Mouse (Mus musculus) cerebellum, adult 9-11 months (tissue): ENCODE results near the gene Cxcl15.
"Not testable (repeated sequence)": the region's sequence is repeated elsewhere in the genome, so short reads cannot be mapped to it uniquely, and the experiment has no call there.

Experiments used
- DNase-seq: peaks from one replicate; pipeline ENCODE4 v3.0.0; 2022

The Cxcl15 gene

DNA sequence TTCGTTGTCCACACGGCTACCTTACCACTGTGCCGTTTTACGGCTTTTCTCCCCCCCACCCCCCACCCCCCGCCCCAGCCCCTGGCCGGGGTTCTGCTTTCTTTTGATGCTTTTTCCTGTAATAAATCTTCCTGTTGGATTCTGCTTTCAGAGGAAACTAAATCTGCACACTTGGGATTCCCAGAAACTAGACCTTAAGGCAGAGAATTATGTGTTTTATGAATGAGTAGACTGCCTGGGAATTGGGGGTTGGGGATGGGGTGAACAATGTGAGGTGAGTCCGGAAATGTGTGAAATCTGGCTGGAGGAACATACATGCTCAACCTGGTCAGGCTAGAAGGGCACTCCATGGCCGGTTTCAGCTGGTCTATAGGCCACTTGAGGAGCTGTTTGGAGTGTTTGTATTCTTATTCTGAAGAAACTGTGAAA is 4.2 kb upstream of the Cxcl15 start:
- no peak for DNase-seq

DNA sequence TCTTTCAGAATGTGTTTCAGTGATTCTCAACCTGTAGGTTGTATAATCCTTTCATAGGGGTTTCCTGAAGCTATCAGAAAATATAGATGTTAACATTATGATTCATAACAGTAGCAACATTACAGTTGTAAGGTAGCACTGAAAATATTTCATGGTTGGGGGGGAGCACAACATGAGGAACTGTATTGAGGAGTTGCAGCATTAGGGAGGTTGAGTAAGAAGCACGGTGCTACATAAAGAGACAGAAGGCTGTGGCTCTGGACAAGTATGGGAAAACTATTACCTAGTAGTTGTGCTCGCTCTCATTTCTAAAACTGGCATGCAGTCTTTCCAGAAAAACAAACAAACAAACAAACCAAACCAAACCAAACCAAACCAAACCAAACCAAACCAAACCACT is 1.1 kb downstream of the Cxcl15 start:
- not testable (repeated sequence) for DNase-seq

DNA sequence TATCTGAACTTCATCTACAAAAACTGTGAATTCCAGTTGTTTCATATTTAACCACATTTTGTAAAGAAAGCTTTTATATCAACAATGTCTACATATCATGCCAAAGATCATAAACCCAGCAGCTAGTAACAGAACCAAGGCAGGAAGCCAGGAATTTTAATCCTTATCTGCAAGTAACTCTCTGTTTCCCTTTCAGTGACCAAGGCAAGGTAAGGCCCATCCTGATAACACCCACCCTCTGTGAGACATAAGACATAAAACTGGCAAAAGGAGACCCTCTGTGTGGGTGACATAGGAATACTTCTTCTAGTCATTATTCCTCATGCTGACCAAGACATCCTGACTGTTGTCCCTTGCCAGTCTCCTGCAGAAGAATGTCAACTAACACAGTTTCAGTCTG is 10.2 kb downstream of the Cxcl15 start:
- DNase-seq = no peak

DNA sequence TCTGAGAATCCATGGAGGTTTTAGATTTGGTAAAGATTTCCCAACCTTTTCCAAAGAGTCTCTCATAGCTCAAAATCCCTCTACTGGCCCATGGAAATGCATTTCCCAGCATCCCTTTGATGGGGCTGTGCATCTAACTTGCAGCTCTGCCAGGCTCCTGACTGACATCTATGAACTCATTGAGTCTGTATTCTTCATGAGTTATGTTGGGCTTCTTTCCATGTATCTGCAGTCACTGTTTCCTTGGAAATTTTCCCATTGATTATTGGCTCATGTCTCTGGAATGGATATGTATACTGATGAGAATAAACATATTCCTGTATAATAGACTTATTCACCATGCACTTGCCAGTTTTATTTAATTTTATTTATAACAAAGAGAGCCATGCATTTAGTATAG is 11.7 kb downstream of the Cxcl15 start:
- DNase-seq = no peak

DNA sequence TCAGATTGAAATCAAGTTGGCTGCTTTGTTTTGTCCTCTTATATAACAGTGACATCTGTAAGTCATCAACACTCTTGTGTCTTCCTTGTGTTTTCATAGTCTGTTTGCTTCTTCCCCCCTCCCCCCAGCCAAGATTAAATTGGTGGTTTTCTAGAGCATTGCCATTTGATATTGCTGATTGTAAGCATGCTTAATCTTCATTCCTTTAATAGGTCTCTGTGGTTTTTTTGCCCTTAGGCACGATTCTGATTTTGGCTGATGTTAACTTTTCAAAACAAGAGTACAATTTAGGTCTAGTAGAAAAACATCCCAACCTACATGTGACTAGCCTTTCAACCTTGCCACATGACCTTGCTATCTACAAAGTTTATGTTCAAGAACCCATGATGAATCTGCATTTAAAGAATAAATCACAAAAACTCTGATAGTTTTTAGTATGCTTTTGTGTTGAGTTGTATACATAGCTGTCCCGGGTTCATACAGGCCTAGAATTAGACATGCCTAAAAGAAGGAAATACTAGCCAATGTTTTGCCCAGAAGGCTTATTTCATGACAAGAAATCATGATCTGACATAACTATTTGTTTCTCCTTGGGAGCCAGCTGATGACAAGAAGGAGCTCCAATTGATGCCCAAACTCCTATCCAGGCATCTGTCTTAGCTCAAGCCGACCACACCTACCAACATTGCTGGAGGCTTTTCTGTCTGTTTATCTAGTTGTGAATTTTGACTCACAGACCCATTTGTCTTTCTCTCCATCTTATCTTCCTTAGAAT is 13.0 kb downstream of the Cxcl15 start:
- no peak for DNase-seq

DNA sequence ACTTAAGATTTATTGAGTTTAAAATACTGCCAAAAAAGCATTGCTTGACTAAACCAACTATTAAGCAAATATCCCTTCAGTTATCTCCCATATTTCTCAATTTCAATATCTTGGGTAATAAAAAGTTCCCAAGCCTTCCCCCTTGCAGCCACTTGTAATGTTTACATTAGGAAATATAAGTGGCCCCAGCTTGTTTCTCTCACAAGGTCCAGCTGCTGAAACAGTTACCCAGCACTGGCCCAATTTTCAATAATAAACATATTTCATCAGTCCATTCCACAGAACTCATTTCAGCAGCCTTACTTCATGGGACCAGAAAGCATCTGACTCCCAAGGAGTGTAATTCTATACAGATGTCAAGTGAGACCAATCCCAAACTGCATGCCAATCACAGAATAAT is 25.4 kb downstream of the Cxcl15 start:
- no peak for DNase-seq

DNA sequence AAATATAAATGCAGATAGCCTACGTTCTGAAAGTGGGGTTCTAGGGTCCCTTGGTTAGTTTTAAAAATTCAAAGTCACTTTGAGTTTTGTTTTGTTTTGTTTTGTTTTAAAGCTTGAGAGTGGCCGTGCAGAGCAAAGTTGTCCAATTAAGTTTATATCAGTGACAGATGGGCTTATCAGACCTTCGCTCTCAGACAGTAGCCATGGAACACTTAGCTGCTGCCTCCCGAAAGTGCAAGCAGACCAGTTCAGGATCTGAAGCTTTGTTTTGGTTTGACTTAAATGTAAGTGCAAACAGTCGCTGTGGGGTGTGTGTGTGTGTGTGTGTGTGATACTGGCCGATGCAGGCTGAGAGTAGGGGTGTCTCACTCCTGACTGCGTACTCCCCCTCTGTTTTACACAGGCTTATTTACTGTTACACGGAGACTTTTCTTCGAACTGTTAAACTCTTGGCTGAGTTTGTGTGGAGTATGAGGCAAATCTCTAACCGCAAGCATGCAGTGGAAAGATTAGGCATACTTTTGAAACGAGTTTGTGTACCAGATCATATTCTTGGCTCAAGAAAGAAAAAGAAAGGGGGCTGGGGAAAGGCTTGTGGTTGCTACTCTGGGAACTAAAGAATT is 37.9 kb downstream of the Cxcl15 start:
- DNase-seq = no peak

DNA sequence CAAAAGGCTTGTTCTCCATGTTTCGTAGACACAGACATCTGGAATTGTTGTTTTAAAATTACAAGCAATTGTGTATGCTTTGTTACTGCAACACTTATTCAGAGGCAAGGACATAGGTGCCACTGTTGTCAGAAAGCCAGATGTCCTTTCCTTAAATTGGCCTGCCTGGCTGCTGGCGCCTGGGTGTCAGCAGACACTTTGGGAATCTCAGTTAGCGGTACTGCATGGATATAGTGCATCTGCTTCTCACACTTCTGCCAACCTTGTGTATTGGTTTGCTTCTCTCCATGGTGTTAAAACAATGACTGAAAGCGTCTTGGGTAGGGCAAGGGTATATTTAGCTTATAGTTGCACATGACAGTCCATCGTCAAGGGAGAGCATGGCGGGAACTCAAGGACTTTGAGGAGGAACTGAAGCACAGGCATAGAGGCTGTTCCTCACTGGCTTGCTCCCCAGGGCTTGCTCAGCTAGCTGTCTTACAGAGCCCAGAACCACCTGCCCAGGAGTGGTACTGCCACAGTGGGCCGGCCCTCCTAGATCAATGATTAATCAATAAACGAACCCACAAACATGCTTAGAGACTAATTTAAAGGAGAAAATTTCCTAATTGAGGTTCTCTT is 38.5 kb downstream of the Cxcl15 start:
- no peak for DNase-seq

DNA sequence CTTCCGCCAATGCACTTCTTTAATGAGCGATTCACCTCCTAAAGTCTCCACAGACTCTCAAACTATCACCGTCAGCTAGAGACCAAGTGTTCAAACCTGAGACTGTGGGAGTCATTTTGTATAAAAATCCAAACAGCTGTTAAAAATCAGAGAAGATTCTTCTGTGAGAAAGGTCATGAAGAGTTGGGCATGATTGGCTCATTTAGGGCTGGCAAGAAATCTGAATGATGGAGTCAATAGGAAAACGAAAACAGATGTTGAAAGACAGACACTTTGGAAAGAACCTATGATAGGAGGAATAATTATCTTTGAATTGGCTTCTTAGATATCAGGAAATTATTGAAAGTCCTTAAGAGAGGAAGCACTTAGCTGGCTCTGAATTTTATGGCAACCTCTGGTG is 40.1 kb downstream of the Cxcl15 start:
- DNase-seq = no peak

DNA sequence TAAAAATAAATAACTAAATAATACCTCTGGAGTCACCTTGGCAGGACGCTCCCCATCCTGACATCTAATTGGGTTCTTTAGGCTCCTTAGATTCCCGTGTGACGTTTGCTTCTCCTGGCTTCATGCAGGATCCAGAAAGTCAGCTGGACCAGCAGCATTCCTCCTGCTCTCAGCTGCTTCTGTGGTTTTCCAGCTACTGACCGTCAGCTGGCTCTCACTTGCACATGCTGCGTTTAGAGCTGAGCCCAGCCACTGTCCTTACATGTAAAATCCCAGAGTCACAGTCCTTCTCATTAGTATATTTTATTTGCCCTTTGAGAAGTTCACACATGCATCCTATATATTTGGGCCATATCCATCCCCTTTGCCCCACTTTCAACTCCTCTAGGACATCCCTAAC is 44.2 kb downstream of the Cxcl15 start:
- no peak for DNase-seq

DNA sequence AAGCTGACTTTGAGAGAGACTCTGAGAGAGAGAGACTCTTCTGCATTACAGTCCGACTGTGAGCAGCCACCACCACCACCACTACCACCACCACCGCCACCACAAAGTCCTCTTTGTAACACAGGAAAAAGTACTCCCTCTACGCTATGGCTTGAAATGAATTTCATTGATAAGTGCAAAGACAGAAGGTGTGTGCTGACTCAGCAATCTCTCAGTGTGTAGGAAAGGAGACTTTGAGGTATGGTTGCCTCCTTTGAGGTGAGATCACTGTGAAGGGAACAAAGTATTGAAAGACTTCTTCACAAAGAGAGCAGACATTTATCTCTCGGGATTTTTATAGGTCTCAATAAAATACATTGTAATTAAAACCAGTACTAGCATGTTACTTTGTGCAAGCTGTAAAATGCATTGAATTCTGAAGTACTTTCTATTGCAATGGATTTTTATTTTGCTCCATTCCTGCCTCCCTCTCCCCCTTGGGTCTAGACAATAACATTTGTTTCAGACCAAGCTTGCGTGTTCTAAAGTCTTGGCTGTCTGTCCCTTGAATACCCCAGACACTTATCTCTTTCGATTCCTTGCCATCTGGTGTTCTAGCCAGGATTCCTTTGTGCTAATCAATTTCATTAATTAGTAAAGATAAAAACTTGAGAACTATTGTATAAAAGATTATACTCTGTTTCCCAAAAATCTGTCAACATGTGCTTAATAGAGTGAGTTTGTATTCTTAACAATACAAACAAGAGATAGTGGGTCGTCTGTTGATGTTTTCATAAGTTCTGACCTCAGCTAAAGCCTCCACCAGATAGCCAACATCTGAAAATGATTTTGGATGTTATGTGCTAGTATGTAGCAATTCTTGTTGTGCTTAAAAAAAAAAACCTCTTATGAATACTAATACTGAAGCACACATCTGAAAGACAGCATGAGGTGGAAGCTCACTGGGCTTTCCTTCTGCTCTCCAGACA is 46.9 kb downstream of the Cxcl15 start:
- no peak for DNase-seq

DNA sequence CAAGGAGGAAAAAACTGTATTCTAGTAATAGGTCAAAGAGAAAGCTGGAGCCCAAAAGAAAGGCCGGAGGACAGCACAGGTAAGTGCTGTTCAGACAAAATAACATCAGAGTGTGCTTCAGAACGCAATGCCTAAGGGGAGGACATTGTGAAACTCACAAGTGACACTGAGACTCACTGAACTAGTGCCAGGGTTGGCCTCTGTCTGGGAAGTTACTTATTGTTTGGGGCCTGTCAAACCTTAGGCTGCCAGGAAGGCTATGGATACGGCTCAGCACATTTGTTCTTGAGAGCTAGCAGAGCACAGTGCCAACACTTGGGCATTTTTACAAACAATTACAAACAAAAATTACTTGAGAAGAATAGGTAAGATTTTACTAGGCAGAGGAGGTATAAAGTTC is 49.6 kb downstream of the Cxcl15 start:
- DNase-seq = no peak

DNA sequence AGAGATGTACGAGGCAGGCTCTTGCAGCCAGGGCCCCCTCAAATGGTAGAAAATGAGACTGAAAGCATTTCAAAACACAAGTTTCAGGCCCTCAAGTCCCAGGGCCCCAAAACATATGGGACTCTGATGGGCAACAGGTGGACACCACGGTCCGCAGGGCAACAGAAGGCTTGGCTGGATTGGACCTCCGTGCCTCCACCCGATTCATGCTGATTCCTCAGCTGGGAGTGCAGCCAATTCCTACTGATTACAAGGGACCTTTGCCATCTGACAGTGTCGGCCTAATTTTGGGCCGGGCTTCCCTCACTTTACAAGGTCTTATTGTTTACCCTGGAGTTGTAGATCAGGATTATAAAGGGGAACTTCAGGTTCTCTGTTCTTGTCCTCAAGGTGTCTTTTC is 55.8 kb downstream of the Cxcl15 start:
- DNase-seq = peak; percentile 78

DNA sequence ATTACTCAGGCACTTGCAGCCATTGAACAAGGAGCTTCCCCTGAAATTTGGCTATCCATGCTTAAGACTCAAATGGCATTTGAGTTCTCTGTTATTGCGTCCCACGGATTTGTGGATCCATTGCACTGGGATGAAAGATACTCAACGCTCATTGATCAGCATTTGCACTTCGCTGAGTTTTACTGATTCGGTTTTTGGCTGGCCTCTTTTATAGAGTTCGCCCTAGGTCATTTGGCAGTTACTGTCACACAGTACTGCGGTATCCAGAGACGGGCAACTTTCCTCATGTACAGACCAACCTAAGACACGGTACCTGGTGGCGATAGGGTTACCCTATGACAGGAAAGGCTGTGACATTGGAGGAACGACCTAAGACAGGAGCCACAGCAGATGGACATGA is 57.1 kb downstream of the Cxcl15 start:
- not testable (repeated sequence) for DNase-seq
